Comparison of ENCODE assay signal across 8 mouse cellular contexts in the genomic region with DNA sequence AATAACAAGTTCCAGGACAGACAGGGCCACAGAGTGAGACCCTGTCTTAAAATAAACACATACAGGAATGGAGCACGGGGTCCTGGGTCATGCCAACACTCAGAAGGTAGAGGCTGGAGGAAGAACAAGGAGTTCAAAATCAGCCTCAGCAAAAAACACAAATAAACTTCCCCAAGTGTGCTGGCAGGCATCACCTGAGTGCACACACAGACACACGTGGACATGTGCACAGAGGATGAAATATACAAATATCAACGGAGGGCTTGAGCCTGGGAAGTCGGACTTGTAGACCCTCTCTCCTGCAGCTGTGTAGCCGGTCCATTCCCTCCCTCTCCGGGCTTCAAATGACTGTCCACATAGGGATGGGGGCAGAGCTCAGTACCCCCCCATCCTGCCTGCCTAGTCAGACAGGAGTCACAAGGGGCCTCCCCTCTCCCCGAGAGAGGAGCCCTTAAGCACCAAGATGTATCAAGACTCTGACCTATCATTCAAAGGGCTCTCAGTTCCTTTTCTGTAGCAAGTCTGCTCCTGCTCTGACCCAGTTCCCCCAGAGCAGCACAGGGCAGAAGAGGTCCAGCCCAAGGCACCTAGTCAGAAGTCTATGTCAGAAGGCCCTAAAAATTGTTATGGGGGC. TPM values are rescaled to one million over a fixed set of nuclear protein-coding genes. Genes with fewer than 3 reads are reported as not detected.
DNase-seq lines count a peak whose midpoint lies in the region; ATAC-seq and TF ChIP-seq lines count a peak whose summit lies in the region.

No protein-coding gene starts in this region.

- TF ChIP-seq CTCF in kidney, adult 2 months (conservative IDR thresholded peaks at IDR 0.05; ENCODE audit: insufficient read depth, insufficient read length, low read depth, low read length) = no peak
- TF ChIP-seq CTCF in MEL (IDR thresholded peaks at IDR 0.05 in 2 of 3, conservative IDR thresholded peaks at IDR 0.05 in 1 of 3; ENCODE audit: control insufficient read depth in 1 of 3, insufficient read depth in 1 of 3, low read depth in 2 of 3, low read length in 3 of 3, poor library complexity in 1 of 3, severe bottlenecking in 1 of 3) = no peak
- no peak for TF ChIP-seq CTCF in heart, postnatal 0 days (IDR thresholded peaks at IDR 0.05; ENCODE audit: low read depth)

- no peaks in the 10 kb centered on the region for H3K27me3 ChIP-seq in kidney, adult 2 months (replicated peaks; ENCODE audit: control insufficient read depth, insufficient read depth, low read length)
- H3K27me3 ChIP-seq in MEL (ENCODE audit: control insufficient read depth in 1 of 2, insufficient read depth in 2 of 2, low read length in 2 of 2) = no peaks in the 10 kb centered on the region
- H3K27me3 ChIP-seq in heart, postnatal 0 days (ENCODE audit: control insufficient read depth, insufficient read depth, low read length) = no peaks in the 10 kb centered on the region
- no peaks in the 10 kb centered on the region for H3K27me3 ChIP-seq in midbrain, embryonic 12.5 days

- H3K36me3 ChIP-seq in kidney, adult 2 months (ENCODE audit: control insufficient read depth, insufficient read depth, low read length) = no peaks in the 10 kb centered on the region
- H3K36me3 ChIP-seq in MEL (ENCODE audit: control insufficient read depth in 1 of 2, insufficient read depth in 2 of 2, low read length in 2 of 2) = peaks cover 0 to 40% of the 10 kb centered on the region in 2 experiments; a peak in 2 of 4 replicates
- no peaks in the 10 kb centered on the region for H3K36me3 ChIP-seq in heart, postnatal 0 days (replicated peaks; ENCODE audit: control insufficient read depth, insufficient read depth, low read length)
- H3K36me3 ChIP-seq in midbrain, embryonic 12.5 days = peaks cover 5% of the 10 kb centered on the region; the same call in 1 of the 2 replicates

- no peak for ATAC-seq in heart, postnatal 0 days (ENCODE audit: insufficient read depth, low read depth)
- ATAC-seq in midbrain, embryonic 12.5 days (ENCODE audit: low FRiP score, low read depth) = no peak
- ATAC-seq in megakaryocyte progenitor cell, adult 5-6 weeks (replicated peaks; ENCODE audit: poor library complexity) = no peak

- peak overlapping the region; percentile 45 for H3K27ac ChIP-seq in kidney, adult 2 months (ENCODE audit: insufficient read depth, low read depth, low read length)
- peak overlapping the region; percentile 81 for H3K27ac ChIP-seq in MEL (ENCODE audit: control insufficient read depth, low read depth, low read length)
- peak overlapping the region; percentile 99 for H3K27ac ChIP-seq in heart, postnatal 0 days (ENCODE audit: low read depth)
- H3K27ac ChIP-seq in midbrain, embryonic 12.5 days (replicated peaks) = peak overlapping the region; percentile 98

- peak overlapping the region; percentile 96 for H3K4me2 ChIP-seq in heart, postnatal 0 days (ENCODE audit: low read depth, low read length)
- H3K4me2 ChIP-seq in midbrain, embryonic 12.5 days (replicated peaks) = peak overlapping the region; percentile 92

- DNase-seq in kidney, adult 2 months = no peak
- no peak for DNase-seq in kidney, adult 18-20 months
- DNase-seq in MEL (ENCODE audit: low read depth, low spot score) = peak; percentile 72
- DNase-seq in heart, postnatal 0 days (ENCODE audit: low spot score) = no peak
- DNase-seq in right cerebral cortex, adult 2 months (ENCODE audit: low spot score in 2 of 2) = no peak
- DNase-seq in gastrocnemius, postnatal 10 days = no peak

- TF ChIP-seq RAD21 in MEL (IDR thresholded peaks at IDR 0.05; ENCODE audit: low read depth, low read length) = no peak

- TF ChIP-seq POLR2A in kidney, adult 2 months (IDR thresholded peaks at IDR 0.05; ENCODE audit: low read depth, low read length) = no peak
- 0 out of 4 replicates have a peak, but pooled peaks of 1 of the 2 experiments have one; percentile 19 for TF ChIP-seq POLR2A in MEL (IDR thresholded peaks at IDR 0.05; ENCODE audit: control insufficient read depth in 1 of 2, insufficient read depth in 1 of 2, low read depth in 1 of 2, low read length in 2 of 2, poor library complexity in 1 of 2)

- H3K79me2 ChIP-seq in MEL (ENCODE audit: control insufficient read depth, insufficient read depth, low read length, poor library complexity) = peaks cover 80% of the 10 kb centered on the region

- H3K9ac ChIP-seq in MEL (ENCODE audit: control insufficient read depth, low read depth, low read length, poor library complexity, severe bottlenecking) = peak overlapping the region; percentile 62
- H3K9ac ChIP-seq in heart, postnatal 0 days (replicated peaks; ENCODE audit: low read depth, low read length) = peak overlapping the region; percentile 54
- peak overlapping the region; percentile 98 for H3K9ac ChIP-seq in midbrain, embryonic 12.5 days (replicated peaks)

- no peak for TF ChIP-seq EP300 in MEL (IDR thresholded peaks at IDR 0.05; ENCODE audit: low read depth in 1 of 2, low read length in 2 of 2)
- no peak for TF ChIP-seq EP300 in heart, postnatal 0 days (IDR thresholded peaks at IDR 0.05; ENCODE audit: low read depth)

- WGBS in kidney, adult 2 months = 12% methylated on average over 7 of the region's 7 CpGs
- WGBS in heart, postnatal 0 days = 12% methylated on average over 7 of the region's 7 CpGs
- WGBS in midbrain, embryonic 12.5 days = 15% methylated on average over 7 of the region's 7 CpGs

- no peaks in the 10 kb centered on the region for H3K9me3 ChIP-seq in MEL (replicated peaks; ENCODE audit: insufficient read depth, low read length)
- H3K9me3 ChIP-seq in heart, postnatal 0 days (replicated peaks; ENCODE audit: control insufficient read depth, low read length) = no peaks in the 10 kb centered on the region
- no peaks in the 10 kb centered on the region for H3K9me3 ChIP-seq in midbrain, embryonic 12.5 days

- peak overlapping the region; percentile 1; the same call in 1 of the 2 replicates for H3K4me3 ChIP-seq in kidney, adult 2 months (ENCODE audit: insufficient read depth, low read depth, low read length)
- H3K4me3 ChIP-seq in MEL (ENCODE audit: control insufficient read depth in 1 of 2, insufficient read depth in 1 of 2, low read depth in 2 of 2, low read length in 2 of 2) = peak overlapping the region; percentile 31 to 37
- H3K4me3 ChIP-seq in heart, postnatal 0 days (ENCODE audit: low read depth, low read length) = peak overlapping the region; percentile 98
- H3K4me3 ChIP-seq in midbrain, embryonic 12.5 days = peak overlapping the region; percentile 91

- H3K4me1 ChIP-seq in kidney, adult 2 months (ENCODE audit: control insufficient read depth, insufficient read depth, low read length) = peaks cover 48% of the 10 kb centered on the region
- H3K4me1 ChIP-seq in MEL (ENCODE audit: control insufficient read depth in 1 of 2, insufficient read depth in 2 of 2, low read length in 2 of 2) = peaks cover 25 to 48% of the 10 kb centered on the region in 2 experiments
- H3K4me1 ChIP-seq in heart, postnatal 0 days (ENCODE audit: control insufficient read depth, insufficient read depth) = peaks cover 70% of the 10 kb centered on the region
- peaks cover 71% of the 10 kb centered on the region for H3K4me1 ChIP-seq in midbrain, embryonic 12.5 days

RNA-seq across cellular contexts. Expression of a gene that starts 3.3 kb away (rescaled TPM):
- 10.7 and 10.8 TPM in 2 replicates for polyA plus RNA-seq in kidney, adult 2 months (2012; rRNA removed)
- total RNA-seq in MEL (2012; rRNA removed) = 39.3 and 41.9 TPM in 2 replicates
- 100 to 1,000 TPM in 1 of 2 experiments, 10 to 100 TPM in 1; 27.8 to 135 TPM for polyA plus RNA-seq in MEL (2012; ENCODE audit: insufficient read depth in 1 of 2, insufficient read length in 2 of 2, low read depth in 1 of 2, low replicate concordance in 2 of 2, missing spikeins in 1 of 2)
- 6.3 and 6.8 TPM in 2 replicates for total RNA-seq in heart, postnatal 0 days (2014; rRNA removed; ENCODE audit: low replicate concordance)
- 5.1 and 6.5 TPM in 2 replicates for polyA plus RNA-seq in heart, postnatal 0 days (2015; fragmentation: Nextera tagmentation; extraction: Ambion mirVana)
- 30.0 and 32.2 TPM in 2 replicates for polyA plus RNA-seq in midbrain, embryonic 12.5 days (2016; fragmentation: Nextera tagmentation; extraction: Ambion mirVana)
- 56.6 and 59.6 TPM in 2 replicates for total RNA-seq in megakaryocyte progenitor cell, adult 5-6 weeks (2015)
- 20.7 and 26.0 TPM in 2 replicates for total RNA-seq in megakaryocyte progenitor cell, adult 5-6 weeks (2017)
- 10 to 100 TPM; 12.8 to 23.6 TPM for total RNA-seq in gastrocnemius, postnatal 10 days (2021)

RNA-seq across cellular contexts. Expression of a gene that starts 3.6 kb away (rescaled TPM):
- 107 and 111 TPM in 2 replicates for polyA plus RNA-seq in kidney, adult 2 months (2012; rRNA removed)
- total RNA-seq in MEL (2012; rRNA removed) = 299 and 357 TPM in 2 replicates
- polyA plus RNA-seq in MEL (2012; ENCODE audit: insufficient read depth in 1 of 2, insufficient read length in 2 of 2, low read depth in 1 of 2, low replicate concordance in 2 of 2, missing spikeins in 1 of 2) = 100 to 1,000 TPM; 632 to 842 TPM
- 72.3 and 79.3 TPM in 2 replicates for total RNA-seq in heart, postnatal 0 days (2014; rRNA removed; ENCODE audit: low replicate concordance)
- polyA plus RNA-seq in heart, postnatal 0 days (2015; fragmentation: Nextera tagmentation; extraction: Ambion mirVana) = 52.1 and 59.3 TPM in 2 replicates
- polyA plus RNA-seq in midbrain, embryonic 12.5 days (2016; fragmentation: Nextera tagmentation; extraction: Ambion mirVana) = 126 and 134 TPM in 2 replicates
- total RNA-seq in megakaryocyte progenitor cell, adult 5-6 weeks (2015) = 67.8 and 83.7 TPM in 2 replicates
- 80.5 and 109 TPM in 2 replicates for total RNA-seq in megakaryocyte progenitor cell, adult 5-6 weeks (2017)
- total RNA-seq in gastrocnemius, postnatal 10 days (2021) = 10 to 100 TPM; 36.2 to 50.3 TPM

RNA-seq across cellular contexts. Expression of a gene that starts 34.2 kb away (rescaled TPM):
- 8.4 and 10.0 TPM in 2 replicates for polyA plus RNA-seq in kidney, adult 2 months (2012; rRNA removed)
- total RNA-seq in MEL (2012; rRNA removed) = 276 and 294 TPM in 2 replicates
- polyA plus RNA-seq in MEL (2012; ENCODE audit: insufficient read depth in 1 of 2, insufficient read length in 2 of 2, low read depth in 1 of 2, low replicate concordance in 2 of 2, missing spikeins in 1 of 2) = 100 to 1,000 TPM; 213 to 753 TPM
- 11.0 and 19.7 TPM in 2 replicates for total RNA-seq in heart, postnatal 0 days (2014; rRNA removed; ENCODE audit: low replicate concordance)
- polyA plus RNA-seq in heart, postnatal 0 days (2015; fragmentation: Nextera tagmentation; extraction: Ambion mirVana) = 22.7 and 28.1 TPM in 2 replicates
- 103 and 109 TPM in 2 replicates for polyA plus RNA-seq in midbrain, embryonic 12.5 days (2016; fragmentation: Nextera tagmentation; extraction: Ambion mirVana)
- 88.6 and 94.0 TPM in 2 replicates for total RNA-seq in megakaryocyte progenitor cell, adult 5-6 weeks (2015)
- 180 and 221 TPM in 2 replicates for total RNA-seq in megakaryocyte progenitor cell, adult 5-6 weeks (2017)
- total RNA-seq in gastrocnemius, postnatal 10 days (2021) = 10 to 100 TPM; 22.9 to 26.4 TPM

RNA-seq across cellular contexts. Expression of a gene that starts 38.1 kb away (rescaled TPM):
- polyA plus RNA-seq in kidney, adult 2 months (2012; rRNA removed) = 4.8 and 5.5 TPM in 2 replicates
- total RNA-seq in MEL (2012; rRNA removed) = 11.4 and 11.5 TPM in 2 replicates
- polyA plus RNA-seq in MEL (2012; ENCODE audit: insufficient read depth in 1 of 2, insufficient read length in 2 of 2, low read depth in 1 of 2, low replicate concordance in 2 of 2, missing spikeins in 1 of 2) = 10 to 100 TPM in 1 of 2 experiments, not detected in 1; 13.2 TPM
- total RNA-seq in heart, postnatal 0 days (2014; rRNA removed; ENCODE audit: low replicate concordance) = 9.7 and 12.1 TPM in 2 replicates
- polyA plus RNA-seq in heart, postnatal 0 days (2015; fragmentation: Nextera tagmentation; extraction: Ambion mirVana) = 5.6 and 6.3 TPM in 2 replicates
- 2.9 and 4.0 TPM in 2 replicates for polyA plus RNA-seq in midbrain, embryonic 12.5 days (2016; fragmentation: Nextera tagmentation; extraction: Ambion mirVana)
- 0.49 and 1.1 TPM in 2 replicates for total RNA-seq in megakaryocyte progenitor cell, adult 5-6 weeks (2015)
- total RNA-seq in megakaryocyte progenitor cell, adult 5-6 weeks (2017) = 5.9 and 7.1 TPM in 2 replicates
- 1 to 10 TPM; 3.0 to 5.1 TPM for total RNA-seq in gastrocnemius, postnatal 10 days (2021)

RNA-seq across cellular contexts. Expression of a gene that starts 43.1 kb away (rescaled TPM):
- 11.4 and 12.2 TPM in 2 replicates for polyA plus RNA-seq in kidney, adult 2 months (2012; rRNA removed)
- total RNA-seq in MEL (2012; rRNA removed) = 4.1 TPM in 2 replicates
- polyA plus RNA-seq in MEL (2012; ENCODE audit: insufficient read depth in 1 of 2, insufficient read length in 2 of 2, low read depth in 1 of 2, low replicate concordance in 2 of 2, missing spikeins in 1 of 2) = 10 to 100 TPM in 1 of 2 experiments, not detected in 1; 10.8 TPM
- total RNA-seq in heart, postnatal 0 days (2014; rRNA removed; ENCODE audit: low replicate concordance) = 7.0 and 11.4 TPM in 2 replicates
- 10.4 and 11.1 TPM in 2 replicates for polyA plus RNA-seq in heart, postnatal 0 days (2015; fragmentation: Nextera tagmentation; extraction: Ambion mirVana)
- polyA plus RNA-seq in midbrain, embryonic 12.5 days (2016; fragmentation: Nextera tagmentation; extraction: Ambion mirVana) = 20.9 and 22.6 TPM in 2 replicates
- total RNA-seq in megakaryocyte progenitor cell, adult 5-6 weeks (2015) = 11.3 and 11.8 TPM in 2 replicates
- 5.3 and 9.0 TPM in 2 replicates for total RNA-seq in megakaryocyte progenitor cell, adult 5-6 weeks (2017)
- 10 to 100 TPM; 12.5 to 15.0 TPM for total RNA-seq in gastrocnemius, postnatal 10 days (2021)

Comparison
In these comparisons a context has a peak if more than half of its experiments do, and no peak if none do; other contexts are left out.
1. H3K27ac ChIP-seq: peak in every context shown above with its lines; median percentile 99 in heart, postnatal 0 days; 98 in midbrain, embryonic 12.5 days; 81 in MEL; 45 in kidney, adult 2 months.
2. H3K4me3 ChIP-seq: peak in every context shown above with its lines; median percentile 98 in heart, postnatal 0 days; 91 in midbrain, embryonic 12.5 days; 34 in MEL; 1 in kidney, adult 2 months.